Mouse (Mus musculus): Measurements from ENCODE around the gene Eef1akmt2. TPM values are rescaled to one million over a fixed set of nuclear protein-coding genes. Genes with fewer than 3 reads are reported as not detected.

The Eef1akmt2 gene
- polyA plus RNA-seq, 1 experiment from 2014 or later, result 42.0 TPM

GRCm38 (mm10) chr7:132814089-132814450 lies 38.4 kb downstream of the Eef1akmt2 start:
- Histone ChIP-seq H3K9me3 (ENCODE audit: control insufficient read depth, low read length) (no peaks in the 10 kb centered on the region), H3K27ac (replicated peaks in 1 of 2; ENCODE audit: control insufficient read depth in 1 of 2, insufficient read depth in 1 of 2, low read depth in 2 of 2, low read length in 2 of 2) (peak overlapping the region; percentile 86 to 94), H3K27me3 (ENCODE audit: control insufficient read depth, insufficient read depth, low read length) (no peaks in the 10 kb centered on the region), H3K9ac (ENCODE audit: low read length) (peak overlapping the region; percentile 93), H3K4me2 (ENCODE audit: low read length) (peak overlapping the region; percentile 90), H3K4me3 (ENCODE audit: control insufficient read depth in 1 of 2, insufficient read depth in 1 of 2, low read depth in 1 of 2, low read length in 2 of 2) (peak overlapping the region; percentile 63 to 77), H3K36me3 (ENCODE audit: control insufficient read depth, insufficient read depth, low read length) (no peaks in the 10 kb centered on the region), H3K4me1 (ENCODE audit: control insufficient read depth in 2 of 2, insufficient read depth in 2 of 2, low read length in 2 of 2) (peaks cover 16 to 37% of the 10 kb centered on the region in 2 experiments)
- WGBS, result 0% methylated on average over 7 of the region's 7 CpGs
- ATAC-seq (ENCODE audit: insufficient number of reproducible peaks, insufficient read depth, low FRiP score, low read depth), result no peak

GRCm38 (mm10) chr7:132813416-132814088 lies 38.9 kb downstream of the Eef1akmt2 start, which contains the start of gene Fam53b:
TSS of gene Fam53b (minus strand) at chr7:132813886.
- peaks cover 20 to 42% of the 10 kb centered on the region in 2 experiments for H3K4me1 ChIP-seq (ENCODE audit: control insufficient read depth in 2 of 2, insufficient read depth in 2 of 2, low read length in 2 of 2)
- under 1% methylated on average over 71 of the region's 85 CpGs for WGBS
- ATAC-seq (ENCODE audit: insufficient number of reproducible peaks, insufficient read depth, low FRiP score, low read depth), result peak; percentile 48

GRCm38 (mm10) chr7:132812619-132813415 lies 39.7 kb downstream of the Eef1akmt2 start:
- Histone ChIP-seq H3K9ac (ENCODE audit: low read length) (peak overlapping the region; percentile 93), H3K27ac (replicated peaks in 1 of 2; ENCODE audit: control insufficient read depth in 1 of 2, insufficient read depth in 1 of 2, low read depth in 2 of 2, low read length in 2 of 2) (peak overlapping the region; percentile 86 to 94), H3K36me3 (ENCODE audit: control insufficient read depth, insufficient read depth, low read length) (no peaks in the 10 kb centered on the region), H3K4me2 (ENCODE audit: low read length) (peak overlapping the region; percentile 90), H3K4me3 (ENCODE audit: control insufficient read depth in 1 of 2, insufficient read depth in 1 of 2, low read depth in 1 of 2, low read length in 2 of 2) (peak overlapping the region; percentile 63 to 77), H3K4me1 (ENCODE audit: control insufficient read depth in 2 of 2, insufficient read depth in 2 of 2, low read length in 2 of 2) (peaks cover 26 to 50% of the 10 kb centered on the region in 2 experiments), H3K27me3 (ENCODE audit: control insufficient read depth, insufficient read depth, low read length) (no peaks in the 10 kb centered on the region), H3K9me3 (ENCODE audit: control insufficient read depth, low read length) (no peaks in the 10 kb centered on the region)
- peak; percentile 17; the same call in 1 of the 2 replicates for ATAC-seq (ENCODE audit: insufficient number of reproducible peaks, insufficient read depth, low FRiP score, low read depth)
- WGBS, result under 1% methylated on average over 59 of the region's 59 CpGs

More at GRCm38 (mm10) chr7:132813416-132814088, 38.9 kb downstream of the Eef1akmt2 start, which contains the start of gene Fam53b:
- Histone ChIP-seq H3K27ac (replicated peaks in 1 of 2; ENCODE audit: control insufficient read depth in 1 of 2, insufficient read depth in 1 of 2, low read depth in 2 of 2, low read length in 2 of 2) (peak within 1 kb of the TSS; percentile 86 to 94), H3K9me3 (ENCODE audit: control insufficient read depth, low read length) (no peaks in the 10 kb centered on the region), H3K27me3 (ENCODE audit: control insufficient read depth, insufficient read depth, low read length) (no peaks in the 10 kb centered on the region), H3K4me2 (ENCODE audit: low read length) (peak within 1 kb of the TSS; percentile 90), H3K9ac (ENCODE audit: low read length) (peak within 1 kb of the TSS; percentile 93), H3K4me3 (ENCODE audit: control insufficient read depth in 1 of 2, insufficient read depth in 1 of 2, low read depth in 1 of 2, low read length in 2 of 2) (peak within 1 kb of the TSS; percentile 63 to 77), H3K36me3 (ENCODE audit: control insufficient read depth, insufficient read depth, low read length) (no peaks in the 10 kb centered on the region)

GRCm38 (mm10) chr7:132811716-132812618 lies 40.5 kb downstream of the Eef1akmt2 start:
- peaks cover 33 to 58% of the 10 kb centered on the region in 2 experiments for H3K4me1 ChIP-seq (ENCODE audit: control insufficient read depth in 2 of 2, insufficient read depth in 2 of 2, low read length in 2 of 2)
- H3K27ac ChIP-seq (replicated peaks in 1 of 2; ENCODE audit: control insufficient read depth in 1 of 2, insufficient read depth in 1 of 2, low read depth in 2 of 2, low read length in 2 of 2), result peak overlapping the region; percentile 55 to 94

GRCm38 (mm10) chr7:132810879-132811278 lies 41.6 kb downstream of the Eef1akmt2 start:
- Histone ChIP-seq H3K4me2 (ENCODE audit: low read length) (peak overlapping the region; percentile 90), H3K4me3 (ENCODE audit: control insufficient read depth in 1 of 2, insufficient read depth in 1 of 2, low read depth in 1 of 2, low read length in 2 of 2) (no peak overlapping the region), H3K27ac (replicated peaks in 1 of 2; ENCODE audit: control insufficient read depth in 1 of 2, insufficient read depth in 1 of 2, low read depth in 2 of 2, low read length in 2 of 2) (peak overlapping the region in 1 of 2 experiments; percentile 44; a peak in 1 of 4 replicates), H3K27me3 (ENCODE audit: control insufficient read depth, insufficient read depth, low read length) (no peaks in the 10 kb centered on the region), H3K4me1 (ENCODE audit: control insufficient read depth in 2 of 2, insufficient read depth in 2 of 2, low read length in 2 of 2) (peaks cover 40 to 69% of the 10 kb centered on the region in 2 experiments), H3K9me3 (ENCODE audit: control insufficient read depth, low read length) (no peaks in the 10 kb centered on the region), H3K36me3 (ENCODE audit: control insufficient read depth, insufficient read depth, low read length) (no peaks in the 10 kb centered on the region), H3K9ac (ENCODE audit: low read length) (peak overlapping the region; percentile 22; the same call in 1 of the 2 replicates)
- WGBS, result 85% methylated on average over 1 of the region's 1 CpGs
- peak; percentile 31 for ATAC-seq (ENCODE audit: insufficient number of reproducible peaks, insufficient read depth, low FRiP score, low read depth)

More at GRCm38 (mm10) chr7:132811716-132812618, 40.5 kb downstream of the Eef1akmt2 start:
- no peaks in the 10 kb centered on the region for H3K36me3 ChIP-seq (ENCODE audit: control insufficient read depth, insufficient read depth, low read length)
- WGBS, result 11% methylated on average over 23 of the region's 23 CpGs
- ATAC-seq (ENCODE audit: insufficient number of reproducible peaks, insufficient read depth, low FRiP score, low read depth), result no peak
- H3K4me3 ChIP-seq (ENCODE audit: control insufficient read depth in 1 of 2, insufficient read depth in 1 of 2, low read depth in 1 of 2, low read length in 2 of 2), result peak overlapping the region; percentile 63 to 77
- no peaks in the 10 kb centered on the region for H3K9me3 ChIP-seq (ENCODE audit: control insufficient read depth, low read length)
- peak overlapping the region; percentile 90 for H3K4me2 ChIP-seq (ENCODE audit: low read length)
- H3K9ac ChIP-seq (ENCODE audit: low read length), result peak overlapping the region; percentile 93
- no peaks in the 10 kb centered on the region for H3K27me3 ChIP-seq (ENCODE audit: control insufficient read depth, insufficient read depth, low read length)

- Histone ChIP-seq H3K4me3 (ENCODE audit: control insufficient read depth in 1 of 2, insufficient read depth in 1 of 2, low read depth in 1 of 2, low read length in 2 of 2) (no peak overlapping the region), H3K4me1 (ENCODE audit: control insufficient read depth in 2 of 2, insufficient read depth in 2 of 2, low read length in 2 of 2) (peaks cover 40 to 73% of the 10 kb centered on the region in 2 experiments)
Observed at GRCm38 (mm10) chr7:132810368-132810767, 42.1 kb downstream of the Eef1akmt2 start.

More at GRCm38 (mm10) chr7:132810368-132810767, 42.1 kb downstream of the Eef1akmt2 start:
- no peaks in the 10 kb centered on the region for H3K9me3 ChIP-seq (ENCODE audit: control insufficient read depth, low read length)
- ATAC-seq (ENCODE audit: insufficient number of reproducible peaks, insufficient read depth, low FRiP score, low read depth), result no peak
- H3K27me3 ChIP-seq (ENCODE audit: control insufficient read depth, insufficient read depth, low read length), result no peaks in the 10 kb centered on the region
- peak overlapping the region in 1 of 2 experiments; percentile 44; a peak in 2 of 4 replicates for H3K27ac ChIP-seq (replicated peaks in 1 of 2; ENCODE audit: control insufficient read depth in 1 of 2, insufficient read depth in 1 of 2, low read depth in 2 of 2, low read length in 2 of 2)
- 36% methylated on average over 6 of the region's 6 CpGs for WGBS
- peak overlapping the region; percentile 13; the same call in 1 of the 2 replicates for H3K4me2 ChIP-seq (ENCODE audit: low read length)
- peak overlapping the region; percentile 22 for H3K9ac ChIP-seq (ENCODE audit: low read length)
- no peaks in the 10 kb centered on the region for H3K36me3 ChIP-seq (ENCODE audit: control insufficient read depth, insufficient read depth, low read length)
